Mouse (Mus musculus): ENCODE results near the gene Lrrc8e. TPM values are rescaled to one million over a fixed set of nuclear protein-coding genes. Genes with fewer than 3 reads are reported as not detected.

Lrrc8e gene
- polyA plus RNA-seq, 1 experiment from 2014 or later, result 0.19 TPM

DNA sequence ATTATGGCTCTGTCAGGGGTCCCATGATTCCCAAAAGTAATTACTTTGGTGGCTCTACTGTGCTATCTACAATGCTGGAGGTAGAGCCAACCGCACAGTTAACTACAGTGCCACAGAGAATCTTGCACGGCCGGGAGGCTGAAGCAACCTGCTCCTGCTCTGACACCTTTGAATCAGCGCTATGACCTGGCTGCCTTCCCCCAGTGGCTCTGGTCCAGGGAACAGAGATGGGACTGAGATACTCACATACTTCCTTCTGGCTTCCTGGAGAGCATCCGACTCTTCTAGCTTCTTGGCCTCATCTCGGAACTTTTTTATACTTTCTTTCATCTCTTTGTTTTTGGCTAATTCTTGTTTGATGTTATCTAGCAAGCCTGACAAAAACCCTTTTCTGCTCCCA lies 43.0 kb downstream of the Lrrc8e start:
- no peaks in the 10 kb centered on the region for H3K9me3 ChIP-seq
- no peaks in the 10 kb centered on the region for H3K27me3 ChIP-seq (ENCODE audit: insufficient read depth, poor library complexity, severe bottlenecking)
- no peak overlapping the region for H3K27ac ChIP-seq
- no peak overlapping the region for H3K4me3 ChIP-seq
- H3K4me1 ChIP-seq, result 0 out of 2 replicates have a peak, but pooled peaks cover 2% of the 10 kb centered on the region
- H3K36me3 ChIP-seq, result peaks cover 90% of the 10 kb centered on the region
- DNase-seq (ENCODE audit: low spot score), result no peak
- 90% methylated on average over 6 of the region's 6 CpGs for WGBS

DNA sequence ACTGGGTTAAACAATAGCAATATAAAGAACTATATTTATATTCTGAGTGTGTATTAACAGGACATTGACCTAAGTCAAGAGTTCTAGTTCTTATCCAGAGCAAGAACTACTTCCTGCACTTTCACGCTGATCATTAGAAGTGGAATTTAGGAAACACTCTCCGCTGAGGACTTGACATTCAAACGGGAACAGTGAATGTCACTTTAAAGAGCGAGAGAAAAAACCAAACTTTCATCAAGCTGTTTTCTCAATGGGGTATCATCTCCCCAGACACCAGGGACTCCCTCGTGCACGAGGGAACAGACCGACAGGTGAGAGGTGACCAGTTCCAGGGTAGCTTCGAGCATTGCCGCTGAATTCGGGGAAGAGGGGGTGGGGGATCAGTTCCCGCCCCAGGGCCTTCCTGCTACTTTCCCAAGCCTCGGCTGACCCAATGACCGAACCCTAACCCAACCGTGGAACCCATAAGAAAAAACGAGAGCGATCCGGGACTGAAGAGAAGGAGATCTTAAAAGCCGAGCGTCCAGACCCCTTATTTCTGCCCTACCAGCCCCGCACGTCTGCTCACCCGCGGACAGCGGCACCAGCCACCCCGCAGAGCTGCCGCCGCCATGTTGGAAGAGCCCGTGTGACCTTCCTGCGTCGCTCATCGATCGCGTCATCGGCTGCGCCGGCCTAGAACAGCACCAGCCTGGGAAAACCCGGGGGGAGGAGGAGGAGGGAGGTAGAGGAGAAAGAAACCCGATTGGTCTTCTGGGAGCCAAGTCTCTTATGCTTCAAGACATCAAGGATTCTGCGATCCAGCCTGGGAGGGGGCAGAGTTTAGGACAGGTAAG lies 48.9 kb downstream of the Lrrc8e start, which contains the start of gene Timm44:
TSS of gene Timm44 (minus strand) at position 639 of the 836 bp plus-strand sequence.
- 0 out of 2 replicates have a peak, but pooled peaks cover 10% of the 10 kb centered on the region for H3K4me1 ChIP-seq
- H3K27me3 ChIP-seq (ENCODE audit: insufficient read depth, poor library complexity, severe bottlenecking), result no peaks in the 10 kb centered on the region
- peak; percentile 97 for DNase-seq (ENCODE audit: low spot score)
- peak within 1 kb of the TSS; percentile 81 for H3K4me3 ChIP-seq
- H3K36me3 ChIP-seq, result peaks cover 32% of the 10 kb centered on the region
- H3K9me3 ChIP-seq, result no peaks in the 10 kb centered on the region
- under 1% methylated on average over 39 of the region's 39 CpGs for WGBS
- H3K27ac ChIP-seq, result peak within 1 kb of the TSS; percentile 93

DNA sequence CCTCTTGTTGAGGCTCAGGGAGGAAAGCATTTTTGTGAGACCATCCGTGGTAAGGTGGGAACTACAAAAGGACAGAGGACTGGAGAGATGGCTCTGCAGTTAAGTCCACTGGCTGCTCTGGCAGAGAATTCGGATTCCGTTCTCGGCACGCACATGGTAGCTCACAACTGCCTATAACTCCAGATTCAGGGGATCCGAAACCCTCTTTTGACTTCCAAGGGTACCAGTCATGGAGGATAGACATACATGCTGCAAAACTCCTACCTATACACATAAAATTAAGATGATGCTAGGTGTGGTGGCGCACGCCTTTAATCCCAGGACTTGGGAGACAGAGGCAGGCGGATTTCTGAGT lies 49.5 kb downstream of the Lrrc8e start:
- Histone ChIP-seq H3K4me3 (peak overlapping the region; percentile 81), H3K9me3 (no peaks in the 10 kb centered on the region), H3K36me3 (peaks cover 27% of the 10 kb centered on the region), H3K27me3 (ENCODE audit: insufficient read depth, poor library complexity, severe bottlenecking) (no peaks in the 10 kb centered on the region), H3K4me1 (0 out of 2 replicates have a peak, but pooled peaks cover 10% of the 10 kb centered on the region), H3K27ac (peak overlapping the region; percentile 93)
- 26% methylated on average over 9 of the region's 9 CpGs for WGBS
- no peak for DNase-seq (ENCODE audit: low spot score)

Other genes with a start within 250 kb of the Lrrc8e start
- gene Cd209f, start 121.0 kb upstream of the Lrrc8e start, polyA plus RNA-seq (2016; fragmentation: Nextera tagmentation; extraction: Ambion mirVana), result not detected in 2 replicates
- 0.10 TPM in 1 of 2 replicates, not detected in the other for gene Cd209g, start 92.7 kb upstream of the Lrrc8e start, polyA plus RNA-seq (2016; fragmentation: Nextera tagmentation; extraction: Ambion mirVana)
- 16.1 and 18.8 TPM in 2 replicates for gene Evi5l, start 60.3 kb upstream of the Lrrc8e start, polyA plus RNA-seq (2016; fragmentation: Nextera tagmentation; extraction: Ambion mirVana)
- gene Prr36, start 9.4 kb upstream of the Lrrc8e start, polyA plus RNA-seq (2016; fragmentation: Nextera tagmentation; extraction: Ambion mirVana), result 0.55 and 1.5 TPM in 2 replicates
- gene Map2k7, start 11.9 kb downstream of the Lrrc8e start, polyA plus RNA-seq (2016; fragmentation: Nextera tagmentation; extraction: Ambion mirVana), result 27.5 and 30.0 TPM in 2 replicates
- gene Gm49320, start 12.0 kb downstream of the Lrrc8e start, polyA plus RNA-seq (2016; fragmentation: Nextera tagmentation; extraction: Ambion mirVana), result 0.59 TPM in 1 of 2 replicates, not detected in the other
- gene Tgfbr3l, start 21.4 kb downstream of the Lrrc8e start, polyA plus RNA-seq (2016; fragmentation: Nextera tagmentation; extraction: Ambion mirVana), result 2.4 and 2.5 TPM in 2 replicates
- gene Snapc2, start 26.3 kb downstream of the Lrrc8e start, polyA plus RNA-seq (2016; fragmentation: Nextera tagmentation; extraction: Ambion mirVana), result 47.8 and 60.2 TPM in 2 replicates
- gene Ctxn1, start 32.4 kb downstream of the Lrrc8e start, polyA plus RNA-seq (2016; fragmentation: Nextera tagmentation; extraction: Ambion mirVana), result 33.2 and 59.1 TPM in 2 replicates
- gene Timm44, start 49.1 kb downstream of the Lrrc8e start, polyA plus RNA-seq (2016; fragmentation: Nextera tagmentation; extraction: Ambion mirVana), result 70.2 and 72.0 TPM in 2 replicates
- gene Ccl25, start 98.4 kb downstream of the Lrrc8e start, polyA plus RNA-seq (2016; fragmentation: Nextera tagmentation; extraction: Ambion mirVana), result 15.8 and 16.5 TPM in 2 replicates
- gene Elavl1, start 98.6 kb downstream of the Lrrc8e start, polyA plus RNA-seq (2016; fragmentation: Nextera tagmentation; extraction: Ambion mirVana), result 229 and 261 TPM in 2 replicates

All from heart, embryonic 10.5 days (tissue).